Mouse (Mus musculus) spleen, adult 12 weeks (tissue): ENCODE measurements around the gene Lrrc43.
A peak's percentile ranks its signal among the peaks of the same experiment; 100 is the strongest.
"Not testable (repeated sequence)": the region's sequence is repeated elsewhere in the genome, so short reads cannot be mapped to it uniquely, and the experiment has no call there.

Source experiments
- DNase-seq: peaks from one replicate; pipeline ENCODE4 v3.0.0; 2022; ENCODE audit warnings: low spot score

Gene Lrrc43

GRCm38 (mm10) chr5:123489112-123489785 is at the start of gene Lrrc43, which contains the start of gene Il31:
Gene Lrrc43 (plus strand): TSS chr5:123489305.
Gene Il31 (minus strand): TSS chr5:123489489.
- DNase-seq = no peak

GRCm38 (mm10) chr5:123439312-123439711 is 49.8 kb upstream of the Lrrc43 start:
- DNase-seq = no peak

DNA sequence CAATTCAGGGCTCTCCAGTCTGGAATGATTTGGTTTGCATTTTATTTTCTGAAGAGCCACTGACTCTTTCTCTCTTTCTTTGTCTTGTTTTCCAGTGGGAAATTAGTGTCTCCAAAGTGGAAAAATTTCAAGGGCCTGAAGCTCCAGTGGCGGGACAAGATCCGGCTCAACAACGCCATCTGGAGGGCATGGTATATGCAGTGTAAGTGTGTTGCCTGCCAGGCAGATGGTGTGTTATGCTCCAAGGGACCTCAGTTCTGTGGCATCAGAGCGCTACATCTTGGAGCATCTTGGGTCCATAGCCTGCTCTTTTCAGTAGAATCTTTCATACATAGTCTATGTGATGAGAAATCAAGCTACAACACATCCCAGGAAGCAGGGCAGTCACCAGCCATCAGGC is 49.2 kb upstream of the Lrrc43 start:
- DNase-seq = no peak

DNA sequence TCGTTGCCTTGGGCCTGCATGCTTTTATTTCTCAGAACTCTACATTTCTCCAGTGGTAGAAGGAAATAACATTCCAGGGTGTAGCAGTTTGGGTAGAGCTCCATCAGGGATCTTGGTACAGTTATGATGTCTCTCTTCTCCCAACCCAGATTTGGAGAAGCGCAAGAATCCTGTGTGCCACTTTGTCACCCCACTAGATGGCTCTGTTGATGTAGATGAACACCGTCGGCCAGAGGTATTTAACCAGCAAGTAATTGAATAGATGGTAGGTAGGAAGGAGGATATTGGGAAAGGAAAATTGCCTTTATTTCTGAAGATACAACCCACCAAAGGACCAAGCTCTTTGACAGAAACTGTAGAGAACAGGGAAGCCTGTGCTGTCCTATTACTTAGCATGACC is 48.4 kb upstream of the Lrrc43 start:
- no peak for DNase-seq

DNA sequence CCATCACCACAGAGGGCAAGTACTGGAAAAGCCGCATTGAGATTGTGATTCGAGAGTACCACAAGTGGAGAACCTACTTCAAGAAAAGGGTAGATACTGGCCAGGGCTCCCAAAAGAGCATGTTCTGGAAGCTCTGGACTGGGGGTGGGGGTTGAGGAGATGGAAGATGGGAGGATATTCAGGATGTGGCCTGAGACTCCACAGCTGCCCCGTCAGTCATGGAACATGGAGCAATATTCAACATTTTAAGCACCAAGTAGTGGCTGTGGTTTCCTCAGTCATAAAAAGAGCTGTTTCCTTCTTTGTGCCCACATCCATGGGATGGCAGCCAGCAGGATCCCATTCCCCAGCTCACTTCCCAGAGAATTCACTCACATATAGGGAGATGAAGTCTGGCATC is 46.8 kb upstream of the Lrrc43 start:
- no peak for DNase-seq

DNA sequence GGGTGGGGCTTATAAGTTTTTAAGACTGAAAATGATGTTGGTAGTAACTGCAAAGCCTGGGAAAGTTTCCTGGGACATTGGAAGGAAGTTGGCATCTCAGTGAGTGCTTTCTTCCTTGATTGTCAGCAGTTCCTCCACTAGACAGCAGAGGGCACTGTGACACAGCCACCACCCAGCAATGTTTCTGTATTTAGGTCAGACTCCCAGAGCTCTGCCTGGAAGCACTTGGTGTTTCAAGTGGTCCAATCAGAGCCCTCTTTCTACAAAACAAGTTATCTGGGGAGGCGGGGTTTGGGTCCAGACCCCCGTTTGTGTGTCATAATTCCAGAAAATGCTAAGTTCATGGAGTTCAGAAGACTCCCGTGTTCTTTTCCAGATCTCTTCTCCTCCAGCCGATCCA is 45.0 kb upstream of the Lrrc43 start:
- DNase-seq = peak; percentile 23

- DNase-seq = no peak
These were observed 44.2 kb upstream of the Lrrc43 start for GRCm38 (mm10) chr5:123444849-123445334.

DNA sequence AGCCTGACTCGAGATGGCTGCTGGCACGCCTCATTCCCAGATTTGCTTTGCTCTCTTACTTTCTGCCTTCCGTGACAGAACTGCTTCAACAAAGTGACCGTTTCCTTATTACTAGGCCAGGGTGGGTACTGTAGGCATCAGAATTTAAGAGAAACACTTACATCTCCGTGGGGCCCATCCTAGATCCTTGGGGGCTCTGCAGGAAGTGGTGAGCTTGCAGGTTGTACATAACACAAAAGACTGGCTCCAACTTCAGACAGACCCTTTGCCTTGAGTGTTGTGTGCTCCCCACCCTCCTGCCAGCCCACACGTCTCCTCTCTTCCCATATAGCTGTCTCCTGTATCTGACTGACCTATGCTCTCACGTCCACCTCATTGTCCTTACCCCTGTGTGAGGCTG is 37.2 kb upstream of the Lrrc43 start:
- no peak for DNase-seq

- no peak for DNase-seq
These were observed 27.7 kb upstream of the Lrrc43 start for GRCm38 (mm10) chr5:123461420-123461819.

- no peak for DNase-seq
These were observed 24.5 kb upstream of the Lrrc43 start for GRCm38 (mm10) chr5:123464638-123465037.

- DNase-seq = no peak
These were observed 18.2 kb upstream of the Lrrc43 start for GRCm38 (mm10) chr5:123470784-123471400.

DNA sequence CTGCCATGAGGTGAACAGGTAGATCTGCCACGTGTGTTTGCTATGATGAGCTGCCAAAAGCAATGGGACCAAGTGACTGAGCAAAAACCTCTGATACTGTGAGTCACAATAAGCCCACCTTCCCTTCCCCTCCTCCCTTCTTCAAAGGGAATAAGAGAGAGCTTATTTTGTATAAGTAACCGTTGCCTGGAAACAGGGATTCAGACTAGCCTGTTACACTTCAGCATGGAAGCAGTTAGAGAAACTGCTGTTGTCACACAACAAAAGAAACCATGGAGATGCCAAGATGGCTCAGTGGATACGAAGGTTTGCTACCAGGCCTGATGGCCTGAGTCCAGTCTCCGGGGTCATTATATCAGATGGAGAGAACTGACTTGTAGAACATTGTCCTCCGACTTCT is 15.3 kb upstream of the Lrrc43 start:
- no peak for DNase-seq

GRCm38 (mm10) chr5:123487659-123488395 is 1.3 kb upstream of the Lrrc43 start:
- no peak for DNase-seq

DNA sequence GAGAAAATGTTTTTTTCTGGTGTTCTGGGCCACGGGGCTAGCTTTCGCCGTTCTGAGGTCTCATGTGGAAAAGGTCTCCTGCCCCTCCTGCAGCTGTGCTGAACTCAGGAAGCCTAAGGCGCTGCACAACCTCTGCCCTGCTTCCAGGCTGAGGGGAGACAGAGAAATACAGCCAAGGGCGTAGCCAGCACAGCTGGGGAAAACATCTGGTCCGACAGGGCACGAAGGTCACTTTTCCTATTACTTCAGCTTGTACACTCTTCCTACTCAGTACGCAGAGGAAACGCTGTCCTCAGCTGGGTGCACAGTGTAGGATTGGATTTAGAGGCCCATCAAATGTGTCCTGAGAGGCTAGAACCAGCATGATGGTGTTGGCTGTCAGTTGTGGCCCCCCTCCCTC is 830 bp downstream of the Lrrc43 start:
- no peak for DNase-seq

DNA sequence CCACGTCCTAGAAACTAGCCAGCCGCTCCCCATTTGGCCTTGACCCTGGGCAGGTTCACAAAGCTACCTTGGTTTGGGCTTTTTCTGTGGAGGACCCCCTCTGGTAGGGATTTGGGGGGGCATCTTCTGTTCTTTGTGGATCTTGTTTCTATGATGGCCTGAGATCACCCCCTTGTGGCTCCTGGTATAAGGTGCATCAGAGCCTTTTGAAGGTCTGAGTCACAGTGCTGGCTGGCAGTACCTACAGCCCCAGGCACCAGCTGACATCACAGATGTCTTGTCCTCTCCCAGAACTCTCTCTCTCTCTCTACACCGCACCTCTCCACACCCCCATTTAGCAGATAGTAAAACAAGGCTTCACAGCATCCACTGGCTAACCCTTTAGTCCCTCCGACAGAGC is 10.6 kb downstream of the Lrrc43 start:
- no peak for DNase-seq

GRCm38 (mm10) chr5:123501973-123502372 is 12.9 kb downstream of the Lrrc43 start:
- no peak for DNase-seq

- peak; percentile 56 for DNase-seq
These were observed 19.0 kb downstream of the Lrrc43 start for GRCm38 (mm10) chr5:123507936-123508723.

DNA sequence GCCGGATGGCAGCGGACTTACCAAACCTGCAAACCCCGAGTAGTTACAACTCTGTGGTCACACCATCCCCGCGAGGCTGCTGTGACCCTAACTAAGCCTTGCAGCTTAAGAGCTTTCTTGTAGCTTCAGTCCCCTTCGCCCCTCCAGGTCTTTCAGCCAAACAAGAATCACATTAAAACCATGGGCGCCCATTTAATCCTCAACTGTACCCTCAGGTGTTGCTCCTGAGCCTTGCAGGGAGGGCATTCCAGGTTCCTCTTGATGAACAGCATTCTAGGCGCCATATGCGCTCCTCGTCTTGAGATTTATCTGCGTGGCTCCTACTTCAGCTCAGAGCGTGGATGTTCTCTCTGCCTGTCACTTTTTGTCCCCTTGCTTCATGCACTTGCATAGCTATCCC is 19.8 kb downstream of the Lrrc43 start:
- no peak for DNase-seq

DNA sequence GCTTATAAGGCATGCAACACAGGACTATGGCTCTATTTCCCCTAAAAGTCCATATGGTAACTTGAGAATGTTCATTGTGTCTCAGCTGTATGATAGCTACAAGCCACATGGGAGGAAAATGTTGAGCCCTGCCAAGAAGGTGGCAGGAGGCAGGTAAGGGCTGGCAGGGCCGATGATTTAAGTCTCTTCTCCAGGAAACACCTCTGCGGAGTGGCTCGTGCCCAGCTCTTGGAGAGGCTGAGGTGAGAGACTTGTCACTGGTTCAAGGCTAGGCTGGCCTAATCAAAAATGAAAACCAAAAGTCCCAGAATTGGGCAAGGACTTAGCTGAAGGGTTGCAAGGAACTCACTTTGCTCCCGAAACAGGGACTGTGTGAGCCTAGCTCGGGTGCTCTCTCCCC is 21.1 kb downstream of the Lrrc43 start, which contains the start of gene B3gnt4:
Gene B3gnt4 (plus strand): TSS at position 301 of the 400 bp plus-strand sequence.
- no peak for DNase-seq

GRCm38 (mm10) chr5:123511426-123511825 is 22.3 kb downstream of the Lrrc43 start:
- DNase-seq = not testable (repeated sequence)

GRCm38 (mm10) chr5:123512102-123512501 is 23.0 kb downstream of the Lrrc43 start:
- DNase-seq = no peak

DNA sequence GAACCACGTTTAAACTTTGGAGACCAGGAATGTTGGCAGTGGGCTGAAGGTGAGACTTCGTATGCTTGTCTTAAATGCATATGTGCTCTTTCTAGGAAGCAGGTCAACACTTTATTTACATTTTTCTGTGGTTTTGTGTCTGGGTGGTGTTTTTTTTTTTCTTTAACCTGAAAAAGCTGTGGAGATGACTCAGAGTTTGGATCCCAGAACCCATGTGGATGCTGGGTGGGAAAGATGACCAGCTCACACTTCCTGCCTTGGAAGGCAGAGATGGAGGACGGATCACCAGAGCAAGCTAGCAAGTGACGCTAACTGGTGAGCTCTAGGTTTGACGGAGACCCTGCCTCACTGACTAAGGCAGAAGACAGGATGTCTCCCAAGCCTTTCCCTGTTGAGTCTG is 25.8 kb downstream of the Lrrc43 start:
- no peak for DNase-seq
